Mouse (Mus musculus): ENCODE data around the gene Mgll. TPM values are rescaled to one million over a fixed set of nuclear protein-coding genes. Genes with fewer than 3 reads are reported as not detected.

Gene Mgll
- polyA plus RNA-seq, 1 experiment from 2014 or later = 104 TPM

- no peak overlapping the region for H3K4me2 ChIP-seq (replicated peaks; ENCODE audit: low read depth, low read length)
- 0 out of 2 replicates have a peak, but pooled peaks cover 4% of the 10 kb centered on the region for H3K9me3 ChIP-seq (ENCODE audit: control insufficient read depth, low read depth, low read length)
- H3K27me3 ChIP-seq (ENCODE audit: control insufficient read depth, insufficient read depth, low read length) = no peaks in the 10 kb centered on the region
- H3K4me1 ChIP-seq (ENCODE audit: control insufficient read depth, insufficient read depth, low read length) = 0 out of 2 replicates have a peak, but pooled peaks cover 10% of the 10 kb centered on the region
- no peaks in the 10 kb centered on the region for H3K36me3 ChIP-seq (ENCODE audit: control insufficient read depth, insufficient read depth, low read length)
- peak; percentile 40; the same call in 1 of the 2 replicates for ATAC-seq (ENCODE audit: insufficient number of reproducible peaks, insufficient read depth, low FRiP score, low read depth)
- 29% methylated on average over 3 of the region's 3 CpGs for WGBS
- no peak overlapping the region for H3K9ac ChIP-seq (replicated peaks; ENCODE audit: low read depth, low read length)
- peak overlapping the region; percentile 93 for H3K27ac ChIP-seq (ENCODE audit: low read length)
- no peak overlapping the region for H3K4me3 ChIP-seq (ENCODE audit: low read depth, low read length)
Measured at GRCm38 (mm10) chr6:88688712-88689111, 35.5 kb upstream of the Mgll start.

DNA sequence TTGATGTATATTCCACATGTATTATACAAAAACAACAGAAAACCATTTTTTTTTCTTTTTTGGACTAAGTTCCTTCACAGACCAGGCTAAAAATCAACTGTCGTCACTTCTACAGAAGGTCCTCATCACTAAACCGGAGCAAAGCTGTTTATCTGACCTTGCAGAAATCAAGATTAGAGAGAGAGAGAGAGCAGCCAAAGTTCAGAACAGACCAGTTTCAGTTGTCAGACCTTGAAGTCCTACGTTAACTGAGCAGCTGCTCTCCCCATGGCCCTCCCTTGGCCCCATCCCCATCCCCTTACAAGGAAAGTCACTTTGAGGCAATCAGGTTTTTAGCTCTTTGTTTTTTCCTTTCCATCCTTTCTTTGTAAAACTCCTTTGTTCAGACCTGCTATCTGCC, 34.0 kb upstream of the Mgll start:
- Histone ChIP-seq H3K9ac (replicated peaks; ENCODE audit: low read depth, low read length) (no peak overlapping the region), H3K4me2 (replicated peaks; ENCODE audit: low read depth, low read length) (no peak overlapping the region), H3K27me3 (ENCODE audit: control insufficient read depth, insufficient read depth, low read length) (no peaks in the 10 kb centered on the region), H3K4me3 (ENCODE audit: low read depth, low read length) (no peak overlapping the region), H3K4me1 (ENCODE audit: control insufficient read depth, insufficient read depth, low read length) (0 out of 2 replicates have a peak, but pooled peaks cover 8% of the 10 kb centered on the region), H3K27ac (ENCODE audit: low read length) (peak overlapping the region; percentile 89; the same call in 1 of the 2 replicates), H3K36me3 (ENCODE audit: control insufficient read depth, insufficient read depth, low read length) (no peaks in the 10 kb centered on the region), H3K9me3 (ENCODE audit: control insufficient read depth, low read depth, low read length) (0 out of 2 replicates have a peak, but pooled peaks cover 4% of the 10 kb centered on the region)
- peak; percentile 53; the same call in 1 of the 2 replicates for ATAC-seq (ENCODE audit: insufficient number of reproducible peaks, insufficient read depth, low FRiP score, low read depth)
- WGBS = 31% methylated on average over 3 of the region's 3 CpGs

- Histone ChIP-seq H3K9ac (replicated peaks; ENCODE audit: low read depth, low read length) (no peak overlapping the region), H3K4me1 (ENCODE audit: control insufficient read depth, insufficient read depth, low read length) (0 out of 2 replicates have a peak, but pooled peaks cover 8% of the 10 kb centered on the region), H3K4me3 (ENCODE audit: low read depth, low read length) (no peak overlapping the region), H3K4me2 (replicated peaks; ENCODE audit: low read depth, low read length) (no peak overlapping the region), H3K36me3 (ENCODE audit: control insufficient read depth, insufficient read depth, low read length) (no peaks in the 10 kb centered on the region), H3K27me3 (ENCODE audit: control insufficient read depth, insufficient read depth, low read length) (no peaks in the 10 kb centered on the region), H3K9me3 (ENCODE audit: control insufficient read depth, low read depth, low read length) (no peaks in the 10 kb centered on the region), H3K27ac (ENCODE audit: low read length) (no peak overlapping the region)
- 86% methylated on average over 2 of the region's 2 CpGs for WGBS
- no peak for ATAC-seq (ENCODE audit: insufficient number of reproducible peaks, insufficient read depth, low FRiP score, low read depth)
Measured at GRCm38 (mm10) chr6:88691361-88691760, 32.9 kb upstream of the Mgll start.

- H3K9me3 ChIP-seq (ENCODE audit: control insufficient read depth, low read depth, low read length) = no peaks in the 10 kb centered on the region
- H3K36me3 ChIP-seq (ENCODE audit: control insufficient read depth, insufficient read depth, low read length) = no peaks in the 10 kb centered on the region
- no peak for ATAC-seq (ENCODE audit: insufficient number of reproducible peaks, insufficient read depth, low FRiP score, low read depth)
- 88% methylated on average over 1 of the region's 1 CpGs for WGBS
- H3K4me1 ChIP-seq (ENCODE audit: control insufficient read depth, insufficient read depth, low read length) = no peaks in the 10 kb centered on the region
- H3K4me2 ChIP-seq (replicated peaks; ENCODE audit: low read depth, low read length) = no peak overlapping the region
- no peak overlapping the region for H3K4me3 ChIP-seq (ENCODE audit: low read depth, low read length)
- no peaks in the 10 kb centered on the region for H3K27me3 ChIP-seq (ENCODE audit: control insufficient read depth, insufficient read depth, low read length)
- no peak overlapping the region for H3K9ac ChIP-seq (replicated peaks; ENCODE audit: low read depth, low read length)
- H3K27ac ChIP-seq (ENCODE audit: low read length) = no peak overlapping the region
Measured at GRCm38 (mm10) chr6:88702887-88703286, 21.3 kb upstream of the Mgll start.

DNA sequence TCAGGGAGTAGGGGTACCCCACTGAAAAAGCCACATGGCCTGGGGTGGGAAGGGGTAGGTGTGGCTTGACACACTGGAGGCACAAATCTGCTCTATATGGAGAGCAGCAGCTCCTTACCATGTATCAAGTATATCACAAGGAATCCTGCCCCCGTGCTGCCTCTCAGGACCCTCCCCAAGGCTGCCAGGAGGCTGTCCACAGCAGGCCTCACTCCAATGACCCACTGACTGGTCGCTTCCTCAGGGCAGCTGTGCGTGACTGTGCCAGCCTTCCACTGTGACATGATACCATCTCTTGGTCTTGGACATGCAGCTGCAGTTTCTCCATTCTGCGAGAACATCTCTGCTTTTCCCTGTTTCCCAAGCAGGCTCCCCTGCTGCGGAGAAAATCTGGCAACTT, 20.5 kb upstream of the Mgll start:
- H3K9me3 ChIP-seq (ENCODE audit: control insufficient read depth, low read depth, low read length) = no peaks in the 10 kb centered on the region
- H3K27me3 ChIP-seq (ENCODE audit: control insufficient read depth, insufficient read depth, low read length) = no peaks in the 10 kb centered on the region
- no peak for ATAC-seq (ENCODE audit: insufficient number of reproducible peaks, insufficient read depth, low FRiP score, low read depth)
- H3K4me1 ChIP-seq (ENCODE audit: control insufficient read depth, insufficient read depth, low read length) = no peaks in the 10 kb centered on the region
- H3K27ac ChIP-seq (ENCODE audit: low read length) = no peak overlapping the region
- 81% methylated on average over 5 of the region's 5 CpGs for WGBS
- no peak overlapping the region for H3K4me3 ChIP-seq (ENCODE audit: low read depth, low read length)
- no peaks in the 10 kb centered on the region for H3K36me3 ChIP-seq (ENCODE audit: control insufficient read depth, insufficient read depth, low read length)
- no peak overlapping the region for H3K4me2 ChIP-seq (replicated peaks; ENCODE audit: low read depth, low read length)
- H3K9ac ChIP-seq (replicated peaks; ENCODE audit: low read depth, low read length) = no peak overlapping the region

GRCm38 (mm10) chr6:88708401-88709278, 15.6 kb upstream of the Mgll start:
- Histone ChIP-seq H3K27ac (ENCODE audit: low read length) (no peak overlapping the region), H3K9me3 (ENCODE audit: control insufficient read depth, low read depth, low read length) (no peaks in the 10 kb centered on the region), H3K4me1 (ENCODE audit: control insufficient read depth, insufficient read depth, low read length) (no peaks in the 10 kb centered on the region), H3K9ac (replicated peaks; ENCODE audit: low read depth, low read length) (no peak overlapping the region), H3K4me3 (ENCODE audit: low read depth, low read length) (no peak overlapping the region), H3K36me3 (ENCODE audit: control insufficient read depth, insufficient read depth, low read length) (no peaks in the 10 kb centered on the region), H3K27me3 (ENCODE audit: control insufficient read depth, insufficient read depth, low read length) (no peaks in the 10 kb centered on the region), H3K4me2 (replicated peaks; ENCODE audit: low read depth, low read length) (no peak overlapping the region)
- 67% methylated on average over 8 of the region's 8 CpGs for WGBS
- ATAC-seq (ENCODE audit: insufficient number of reproducible peaks, insufficient read depth, low FRiP score, low read depth) = no peak

- H3K4me2 ChIP-seq (replicated peaks; ENCODE audit: low read depth, low read length) = no peak overlapping the region
- no peak for ATAC-seq (ENCODE audit: insufficient number of reproducible peaks, insufficient read depth, low FRiP score, low read depth)
- H3K27me3 ChIP-seq (ENCODE audit: control insufficient read depth, insufficient read depth, low read length) = no peaks in the 10 kb centered on the region
- no peaks in the 10 kb centered on the region for H3K4me1 ChIP-seq (ENCODE audit: control insufficient read depth, insufficient read depth, low read length)
- H3K4me3 ChIP-seq (ENCODE audit: low read depth, low read length) = no peak overlapping the region
- no peak overlapping the region for H3K27ac ChIP-seq (ENCODE audit: low read length)
- H3K9ac ChIP-seq (replicated peaks; ENCODE audit: low read depth, low read length) = no peak overlapping the region
- no peaks in the 10 kb centered on the region for H3K9me3 ChIP-seq (ENCODE audit: control insufficient read depth, low read depth, low read length)
- WGBS = 67% methylated on average over 1 of the region's 1 CpGs
- no peaks in the 10 kb centered on the region for H3K36me3 ChIP-seq (ENCODE audit: control insufficient read depth, insufficient read depth, low read length)
Measured at GRCm38 (mm10) chr6:88709279-88709575, 15.0 kb upstream of the Mgll start.

DNA sequence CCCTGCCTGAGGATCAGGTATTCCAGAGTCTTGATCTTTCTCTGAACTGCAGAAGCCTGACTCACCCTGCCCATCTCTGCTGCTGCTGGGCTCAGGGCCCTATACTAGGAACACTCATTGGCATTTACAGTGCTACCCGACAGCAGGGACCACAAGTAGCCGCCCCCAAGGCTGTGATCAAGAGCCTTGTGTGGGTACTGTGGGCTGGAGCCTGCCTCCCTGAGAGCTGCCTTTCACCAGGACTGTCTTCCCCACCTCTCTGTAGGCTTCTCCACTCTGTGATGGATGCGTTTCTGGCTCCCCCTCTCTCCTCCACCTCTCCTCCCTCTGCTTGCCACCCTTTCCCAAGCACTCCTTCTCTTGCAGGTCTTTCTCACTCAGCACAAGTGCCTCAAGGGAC, 12.9 kb upstream of the Mgll start:
- H3K4me1 ChIP-seq (ENCODE audit: control insufficient read depth, insufficient read depth, low read length) = no peaks in the 10 kb centered on the region
- H3K9me3 ChIP-seq (ENCODE audit: control insufficient read depth, low read depth, low read length) = no peaks in the 10 kb centered on the region
- no peaks in the 10 kb centered on the region for H3K36me3 ChIP-seq (ENCODE audit: control insufficient read depth, insufficient read depth, low read length)
- no peaks in the 10 kb centered on the region for H3K27me3 ChIP-seq (ENCODE audit: control insufficient read depth, insufficient read depth, low read length)
- H3K9ac ChIP-seq (replicated peaks; ENCODE audit: low read depth, low read length) = no peak overlapping the region
- ATAC-seq (ENCODE audit: insufficient number of reproducible peaks, insufficient read depth, low FRiP score, low read depth) = no peak
- H3K27ac ChIP-seq (ENCODE audit: low read length) = no peak overlapping the region
- 66% methylated on average over 3 of the region's 3 CpGs for whole genome bisulfite sequencing
- H3K4me3 ChIP-seq (ENCODE audit: low read depth, low read length) = no peak overlapping the region
- no peak overlapping the region for H3K4me2 ChIP-seq (replicated peaks; ENCODE audit: low read depth, low read length)
